Mouse (Mus musculus) cerebellum, postnatal 10 days (tissue): ENCODE measurements around the gene Hfm1.

ENCODE experiments used
- DNase-seq, 2 experiments: peaks; one replicate each; pipeline ENCODE4 v3.0.0; 2021; ENCODE audit warnings: mixed read lengths in 2 of 2

Gene Hfm1

GRCm38 (mm10) chr5:106843906-106844305, 82.2 kb downstream of the Hfm1 start:
- DNase-seq: peak; percentile 43 to 47

GRCm38 (mm10) chr5:106833025-106833424, 93.1 kb downstream of the Hfm1 start:
- no peak for DNase-seq

GRCm38 (mm10) chr5:106831401-106831800, 94.7 kb downstream of the Hfm1 start:
- no peak for DNase-seq

DNA sequence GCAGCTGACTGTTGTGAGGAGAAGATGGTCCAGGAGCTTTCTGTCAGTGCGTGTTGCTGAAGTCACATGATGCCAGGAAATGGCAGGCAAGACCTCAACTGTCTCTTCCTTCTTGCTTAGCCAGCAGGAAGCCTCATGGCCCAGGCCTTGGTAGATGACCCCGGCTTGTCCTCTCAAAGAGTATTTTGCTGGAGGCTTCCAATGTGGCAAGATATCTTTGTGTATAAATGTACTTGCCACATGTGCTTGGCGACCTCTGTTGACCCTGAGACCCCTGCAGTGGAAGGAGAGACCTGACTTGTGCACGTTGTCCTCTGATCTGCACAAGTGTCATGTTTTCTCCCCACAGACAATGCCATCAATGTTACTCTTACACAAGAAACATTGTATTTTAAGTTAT, 95.3 kb downstream of the Hfm1 start:
- no peak for DNase-seq

GRCm38 (mm10) chr5:106826740-106827139, 99.4 kb downstream of the Hfm1 start:
- no peak for DNase-seq

- no peak for DNase-seq
Observed at GRCm38 (mm10) chr5:106826044-106826443, 100.1 kb downstream of the Hfm1 start.

GRCm38 (mm10) chr5:106825301-106825853, 100.7 kb downstream of the Hfm1 start:
- peak; percentile 56 to 60 for DNase-seq

GRCm38 (mm10) chr5:106824716-106825115, 101.4 kb downstream of the Hfm1 start:
- DNase-seq: peak in 1 of 2 experiments; percentile 16

GRCm38 (mm10) chr5:106819630-106820029, 106.5 kb downstream of the Hfm1 start:
- DNase-seq: no peak

DNA sequence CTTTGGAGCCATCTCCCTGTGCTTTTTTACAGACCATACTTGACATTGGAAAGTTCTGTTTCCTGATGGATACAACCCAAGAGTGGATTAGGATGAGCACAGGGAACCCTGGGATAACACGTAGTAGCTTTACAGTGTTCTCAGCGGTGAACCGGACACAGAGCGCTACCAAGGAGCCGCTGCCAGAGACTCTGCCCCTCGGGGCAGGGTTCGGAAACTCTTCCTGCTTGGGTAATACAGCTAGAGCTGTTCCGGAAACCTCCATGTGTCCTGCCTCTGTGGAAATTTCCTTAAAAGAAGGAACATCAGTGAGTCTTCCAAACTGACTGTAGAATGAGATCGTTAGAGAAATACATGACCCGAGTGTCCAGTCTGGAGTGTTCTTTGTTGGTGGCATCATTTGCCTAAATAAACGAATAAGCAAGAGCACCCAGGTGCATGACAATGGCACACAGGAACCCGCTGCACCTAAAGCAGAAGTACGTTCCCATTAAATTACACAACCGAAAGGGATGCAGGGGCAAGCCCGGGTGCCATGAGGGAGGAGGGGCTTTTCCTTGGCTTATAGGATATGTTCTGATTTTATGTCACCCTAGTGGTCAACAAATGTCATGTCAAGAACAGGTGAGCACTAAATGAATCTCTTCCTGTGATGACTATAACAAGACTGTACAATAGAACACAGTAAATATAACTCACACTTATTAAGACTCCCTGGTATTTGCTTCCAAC, 110.0 kb downstream of the Hfm1 start:
- no peak for DNase-seq

- no peak for DNase-seq
Observed at GRCm38 (mm10) chr5:106814611-106815010, 111.5 kb downstream of the Hfm1 start.

DNA sequence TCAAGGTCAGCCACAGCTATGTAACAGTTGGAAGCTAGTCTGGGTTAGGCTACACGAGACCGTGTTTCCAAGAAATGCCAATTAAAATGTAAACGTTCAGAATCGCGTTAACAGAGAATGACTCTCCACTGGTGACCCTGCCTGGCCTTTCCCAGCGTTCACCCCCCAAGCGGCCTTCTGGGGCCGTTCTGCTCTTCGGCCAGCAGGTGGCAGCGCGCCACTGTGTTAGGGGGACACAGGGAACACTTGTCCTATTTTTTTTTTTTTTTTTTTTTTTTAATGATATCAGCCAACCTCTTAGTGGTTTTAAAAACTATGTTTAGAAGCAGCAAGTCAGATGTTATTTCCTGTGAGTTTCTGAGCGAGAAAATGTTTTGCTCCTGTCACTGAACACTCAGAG, 123.0 kb downstream of the Hfm1 start:
- DNase-seq: peak; percentile 84 to 85

DNA sequence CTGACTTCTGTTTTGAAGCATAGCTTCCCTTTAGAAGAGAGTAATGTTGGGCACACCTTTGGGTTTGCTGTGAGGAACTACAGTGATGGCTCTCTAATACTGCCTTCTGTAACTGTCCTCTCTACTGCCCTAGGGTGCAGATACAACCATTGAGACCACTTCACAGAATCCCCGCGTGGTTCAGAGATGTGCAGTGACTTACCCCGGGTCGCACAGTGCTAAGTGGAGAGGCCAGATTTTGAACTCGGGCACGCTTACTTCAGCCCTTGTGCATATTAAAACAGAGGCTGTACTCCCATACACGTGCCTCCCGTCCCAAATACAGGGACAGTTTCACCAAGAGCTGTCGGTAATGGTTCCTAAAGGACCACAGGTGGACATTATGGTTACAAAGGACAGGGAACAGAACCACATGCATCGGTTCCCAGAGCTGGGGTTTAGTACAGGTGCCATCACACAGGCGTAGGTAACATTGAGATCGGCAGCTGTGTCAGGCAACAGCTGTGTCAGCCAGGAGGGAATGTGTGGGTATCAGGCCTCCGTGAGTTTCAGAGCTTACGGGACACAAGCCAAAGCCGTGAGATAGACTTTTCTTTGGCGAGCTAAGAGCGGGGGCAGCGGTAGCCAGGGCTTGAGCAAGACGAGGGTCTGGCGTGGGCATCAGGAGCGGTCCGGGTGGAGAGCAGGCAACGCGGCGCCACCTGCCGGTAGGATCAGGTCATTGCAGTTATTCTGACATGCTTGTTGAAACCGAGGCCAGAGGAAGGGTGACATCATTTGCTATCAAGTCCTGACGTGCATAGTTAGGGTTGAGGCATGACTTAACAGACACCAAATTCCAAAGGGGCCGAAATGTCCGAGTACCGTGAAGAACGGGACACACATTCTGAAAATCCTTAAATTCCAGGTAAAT, 124.0 kb downstream of the Hfm1 start:
- DNase-seq: peak; percentile 96 to 97

DNA sequence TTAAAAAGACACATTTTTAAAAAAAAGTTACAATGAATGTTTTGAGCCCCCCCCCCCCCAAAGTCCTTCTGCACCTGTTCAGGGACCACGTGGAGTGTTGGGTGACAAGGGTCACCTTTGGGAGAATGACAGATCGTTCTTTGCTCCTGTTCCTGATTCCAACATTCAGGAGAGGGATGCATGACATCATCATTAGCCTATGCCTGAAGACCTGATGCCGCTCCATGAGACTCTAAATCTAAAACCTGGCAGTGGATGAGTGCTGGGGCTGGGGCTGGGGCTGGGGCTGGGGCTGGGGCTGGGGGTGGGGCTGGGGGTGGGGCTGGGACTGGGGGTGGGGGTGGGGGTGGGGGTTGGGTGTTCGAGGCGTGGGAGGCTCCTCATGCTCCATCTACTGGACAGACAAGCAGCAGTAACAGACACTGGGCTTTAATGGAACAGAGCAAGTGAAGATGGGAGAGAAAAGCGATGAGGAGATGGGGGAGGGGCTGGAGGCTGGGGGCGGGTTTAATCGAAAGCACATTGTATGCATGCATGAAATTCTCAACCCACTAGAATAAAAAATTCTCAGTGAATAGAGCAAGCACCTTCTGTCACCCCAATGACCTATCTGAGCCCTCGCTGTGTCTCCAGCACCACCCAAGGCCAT, 124.8 kb downstream of the Hfm1 start:
- peak; percentile 22 to 27 for DNase-seq

- no peak for DNase-seq
Observed at GRCm38 (mm10) chr5:106797896-106798295, 128.2 kb downstream of the Hfm1 start.

DNA sequence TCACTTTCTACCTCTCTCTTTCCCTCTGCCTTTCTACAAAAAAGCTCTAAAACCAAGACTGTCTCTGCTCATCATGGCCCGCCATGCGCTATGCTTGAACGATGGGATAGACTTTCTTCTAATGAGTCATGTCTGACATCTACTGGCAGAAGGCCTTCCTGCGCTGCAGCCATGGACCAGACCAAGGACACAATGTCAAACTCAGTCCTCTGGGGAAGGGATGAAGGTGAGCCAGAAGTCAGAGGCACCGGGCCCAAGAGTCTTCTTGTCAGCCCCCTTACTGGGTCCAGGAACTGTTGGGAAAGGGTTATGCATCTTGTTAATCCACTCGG, 134.9 kb downstream of the Hfm1 start:
- peak; percentile 48 to 52 for DNase-seq

- no peak for DNase-seq
Observed at GRCm38 (mm10) chr5:106790496-106791240, 135.5 kb downstream of the Hfm1 start.
